Mouse (Mus musculus) heart, embryonic 16.5 days (tissue): ENCODE data around the gene Syn3. TPM values are rescaled to one million over a fixed set of nuclear protein-coding genes. Genes with fewer than 3 reads are reported as not detected.

ENCODE experiments used
- ATAC-seq: fragments of 200-750 bp; cut with Nextera tagmentation; replicated peaks from 2 replicates; pipeline ENCODE4 v1.8.0; 2017; ENCODE audit warnings: moderate number of reproducible peaks; ENCODE audit not compliant: insufficient read depth, low FRiP score; ENCODE audit errors: extremely low read depth
- H3K27ac ChIP-seq: fragments of 300-500 bp; sonication (generic); 2 replicates; pipeline ENCODE4 v1.5.1; 2014; ENCODE audit warnings: mild to moderate bottlenecking, low read length, control low read depth, moderate library complexity
- H3K27me3 ChIP-seq: fragments of 300-500 bp; sonication (generic); 2 replicates; pipeline ENCODE4 v1.6.1; 2014; ENCODE audit warnings: low read length, mixed read lengths; ENCODE audit not compliant: control insufficient read depth, insufficient read depth
- H3K36me3 ChIP-seq: fragments of 300-500 bp; sonication (generic); 2 replicates; pipeline ENCODE4 v1.6.1; 2014; ENCODE audit not compliant: control insufficient read depth, insufficient read depth
- H3K4me1 ChIP-seq: fragments of 300-500 bp; sonication (generic); 2 replicates; pipeline ENCODE4 v1.6.1; 2014; ENCODE audit warnings: low read length, mixed read lengths; ENCODE audit not compliant: control insufficient read depth, insufficient read depth
- H3K4me2 ChIP-seq: fragments of 300-500 bp; sonication (generic); 2 replicates; pipeline ENCODE4 v1.6.1; 2014; ENCODE audit warnings: low read depth, mild to moderate bottlenecking, control low read depth, low read length
- H3K4me3 ChIP-seq: fragments of 300-500 bp; sonication (generic); 2 replicates; pipeline ENCODE4 v1.5.1; 2014; ENCODE audit warnings: mild to moderate bottlenecking, control low read depth, low read length
- H3K9ac ChIP-seq: fragments of 300-500 bp; sonication (generic); 2 replicates; pipeline ENCODE4 v1.6.1; 2014; ENCODE audit warnings: low read length, control low read depth
- H3K9me3 ChIP-seq: fragments of 300-500 bp; sonication (generic); replicated peaks from 2 replicates; pipeline ENCODE4 v1.6.1; 2016; ENCODE audit warnings: low read length; ENCODE audit not compliant: control insufficient read depth
- WGBS: fragments of 180-500 bp; shearing (Covaris S2); extraction: QIAGEN DNeasy Blood & Tissue Kit; methylation state at CpG from one replicate; pipeline ENCODE4 v1.1.7; 2014; 5-methylcytosine and 5-hydroxymethylcytosine counted together
- polyA plus RNA-seq: library from polyadenylated mRNA; unstranded; fragments of >200 nt; fragmentation: Nextera tagmentation; extraction: Ambion mirVana; gene quantifications from 2 replicates; pipeline ENCODE4 v1.2.1, GENCODE M21; 2015

The Syn3 gene
- polyA plus RNA-seq, 1 experiment from 2014 or later: 0.68 TPM

- H3K27ac ChIP-seq: peak overlapping the region; percentile 80
- H3K4me1 ChIP-seq: peaks cover 49% of the 10 kb centered on the region
- 0 out of 2 replicates have a peak overlapping the region, but pooled peaks have one; percentile 39 for H3K9ac ChIP-seq
- H3K4me3 ChIP-seq: no peak overlapping the region
- H3K4me2 ChIP-seq: no peak overlapping the region
- 88% methylated on average over 3 of the region's 3 CpGs for WGBS
- peaks cover 6% of the 10 kb centered on the region; the same call in 1 of the 2 replicates for H3K36me3 ChIP-seq
- H3K9me3 ChIP-seq: no peaks in the 10 kb centered on the region
- H3K27me3 ChIP-seq: no peaks in the 10 kb centered on the region
- no peak for ATAC-seq
These were observed 185.7 kb downstream of the Syn3 start for GRCm38 (mm10) chr10:86312976-86313375.

- WGBS: 38% methylated on average over 6 of the region's 6 CpGs
- H3K27me3 ChIP-seq: no peaks in the 10 kb centered on the region
- H3K36me3 ChIP-seq: peaks cover 11% of the 10 kb centered on the region
- no peak overlapping the region for H3K9ac ChIP-seq
- H3K4me1 ChIP-seq: peaks cover 36% of the 10 kb centered on the region
- no peak overlapping the region for H3K4me2 ChIP-seq
- peak overlapping the region; percentile 28; the same call in 1 of the 2 replicates for H3K27ac ChIP-seq
- no peaks in the 10 kb centered on the region for H3K9me3 ChIP-seq
- H3K4me3 ChIP-seq: no peak overlapping the region
- ATAC-seq: 0 out of 2 replicates have a peak, but pooled peaks have one; percentile 63
These were observed 188.2 kb downstream of the Syn3 start for GRCm38 (mm10) chr10:86310527-86310926.

- H3K4me1 ChIP-seq: peaks cover 30% of the 10 kb centered on the region
- no peak overlapping the region for H3K4me2 ChIP-seq
- ATAC-seq: no peak
- H3K27ac ChIP-seq: no peak overlapping the region
- H3K9ac ChIP-seq: no peak overlapping the region
- WGBS: 86% methylated on average over 4 of the region's 4 CpGs
- H3K36me3 ChIP-seq: peaks cover 14% of the 10 kb centered on the region
- no peak overlapping the region for H3K4me3 ChIP-seq
- H3K9me3 ChIP-seq: no peaks in the 10 kb centered on the region
- no peaks in the 10 kb centered on the region for H3K27me3 ChIP-seq
These were observed 191.5 kb downstream of the Syn3 start for GRCm38 (mm10) chr10:86307235-86307634.

- Histone ChIP-seq H3K4me1 (peaks cover 22% of the 10 kb centered on the region), H3K9me3 (no peaks in the 10 kb centered on the region), H3K9ac (0 out of 2 replicates have a peak overlapping the region, but pooled peaks have one; percentile 16), H3K36me3 (peaks cover 14% of the 10 kb centered on the region), H3K4me2 (no peak overlapping the region), H3K27ac (no peak overlapping the region; the same call in 1 of the 2 replicates), H3K27me3 (no peaks in the 10 kb centered on the region), H3K4me3 (no peak overlapping the region)
- 22% methylated on average over 2 of the region's 2 CpGs for WGBS
- ATAC-seq: no peak
These were observed 194.1 kb downstream of the Syn3 start for GRCm38 (mm10) chr10:86304583-86304982.

GRCm38 (mm10) chr10:86303495-86303876, 195.2 kb downstream of the Syn3 start:
- H3K4me3 ChIP-seq: peak overlapping the region; percentile 87
- 32% methylated on average over 2 of the region's 2 CpGs for WGBS
- peaks cover 22% of the 10 kb centered on the region for H3K4me1 ChIP-seq
- H3K9me3 ChIP-seq: no peaks in the 10 kb centered on the region
- H3K9ac ChIP-seq: peak overlapping the region; percentile 46
- no peaks in the 10 kb centered on the region for H3K27me3 ChIP-seq
- no peak overlapping the region for H3K27ac ChIP-seq
- no peak for ATAC-seq
- peak overlapping the region; percentile 72 for H3K4me2 ChIP-seq
- peaks cover 14% of the 10 kb centered on the region for H3K36me3 ChIP-seq

- Histone ChIP-seq H3K9ac (peak overlapping the region; percentile 96), H3K4me1 (peaks cover 22% of the 10 kb centered on the region), H3K4me3 (peak overlapping the region; percentile 87), H3K9me3 (no peaks in the 10 kb centered on the region), H3K27me3 (no peaks in the 10 kb centered on the region), H3K27ac (peak overlapping the region; percentile 87), H3K36me3 (peaks cover 9% of the 10 kb centered on the region), H3K4me2 (peak overlapping the region; percentile 72)
- 26% methylated on average over 8 of the region's 8 CpGs for WGBS
- peak; percentile 62 for ATAC-seq
These were observed 195.8 kb downstream of the Syn3 start for GRCm38 (mm10) chr10:86302761-86303494.

GRCm38 (mm10) chr10:86302318-86302648, 196.4 kb downstream of the Syn3 start:
- peak overlapping the region; percentile 96 for H3K9ac ChIP-seq

GRCm38 (mm10) chr10:86301593-86302317, 196.9 kb downstream of the Syn3 start:
- peaks cover 3% of the 10 kb centered on the region for H3K36me3 ChIP-seq
- H3K9me3 ChIP-seq: no peaks in the 10 kb centered on the region
- WGBS: 12% methylated on average over 4 of the region's 4 CpGs
- H3K4me1 ChIP-seq: peaks cover 22% of the 10 kb centered on the region
- H3K9ac ChIP-seq: peak overlapping the region; percentile 96
- no peaks in the 10 kb centered on the region for H3K27me3 ChIP-seq
- no peak for ATAC-seq
- peak overlapping the region; percentile 87 for H3K27ac ChIP-seq
- peak overlapping the region; percentile 72 for H3K4me2 ChIP-seq
- peak overlapping the region; percentile 87 for H3K4me3 ChIP-seq

More at GRCm38 (mm10) chr10:86302318-86302648, 196.4 kb downstream of the Syn3 start:
- Histone ChIP-seq H3K9me3 (no peaks in the 10 kb centered on the region), H3K27me3 (no peaks in the 10 kb centered on the region), H3K4me3 (peak overlapping the region; percentile 87), H3K36me3 (peaks cover 8% of the 10 kb centered on the region), H3K4me1 (peaks cover 22% of the 10 kb centered on the region), H3K4me2 (peak overlapping the region; percentile 72), H3K27ac (peak overlapping the region; percentile 87)
- ATAC-seq: 0 out of 2 replicates have a peak, but pooled peaks have one; percentile 12
- 28% methylated on average over 4 of the region's 4 CpGs for WGBS

- 1% methylated on average over 10 of the region's 10 CpGs for WGBS
- H3K9ac ChIP-seq: peak overlapping the region; percentile 96
These were observed 197.6 kb downstream of the Syn3 start for GRCm38 (mm10) chr10:86301117-86301490.

More at GRCm38 (mm10) chr10:86301117-86301490, 197.6 kb downstream of the Syn3 start:
- peak overlapping the region; percentile 87 for H3K4me3 ChIP-seq
- ATAC-seq: no peak
- peak overlapping the region; percentile 72 for H3K4me2 ChIP-seq
- no peaks in the 10 kb centered on the region for H3K9me3 ChIP-seq
- H3K27me3 ChIP-seq: no peaks in the 10 kb centered on the region
- H3K4me1 ChIP-seq: peaks cover 22% of the 10 kb centered on the region
- peak overlapping the region; percentile 87 for H3K27ac ChIP-seq
- H3K36me3 ChIP-seq: peaks cover 3% of the 10 kb centered on the region; the same call in 1 of the 2 replicates
